Mouse (Mus musculus) forebrain, embryonic 16.5 days (tissue): Measurements from ENCODE around the gene Myof. TPM values are rescaled to one million over a fixed set of nuclear protein-coding genes. Genes with fewer than 3 reads are reported as not detected.

Experiments
- ATAC-seq: fragments of 200-750 bp; cut with Nextera tagmentation; 2 replicates; pipeline ENCODE4 v1.8.0; 2017; ENCODE audit warnings: mild to moderate bottlenecking, moderate library complexity
- H3K27ac ChIP-seq: fragments of 300-500 bp; sonication (generic); 2 replicates; pipeline ENCODE4 v1.5.1; 2014; ENCODE audit warnings: low read length, control low read depth
- H3K27me3 ChIP-seq: fragments of 300-500 bp; sonication (generic); replicated peaks from 2 replicates; pipeline ENCODE4 v1.6.1; 2014; ENCODE audit warnings: low read length; ENCODE audit not compliant: control insufficient read depth, insufficient read depth
- H3K36me3 ChIP-seq: fragments of 300-500 bp; sonication (generic); 2 replicates; pipeline ENCODE4 v1.6.1; 2014; ENCODE audit not compliant: control insufficient read depth, insufficient read depth
- H3K4me1 ChIP-seq: fragments of 300-500 bp; sonication (generic); replicated peaks from 2 replicates; pipeline ENCODE4 v1.6.1; 2014; ENCODE audit warnings: low read length; ENCODE audit not compliant: control insufficient read depth, insufficient read depth
- H3K4me2 ChIP-seq: fragments of 300-500 bp; sonication (generic); 2 replicates; pipeline ENCODE4 v1.6.1; 2014; ENCODE audit warnings: mild to moderate bottlenecking, low read length, control low read depth
- H3K4me3 ChIP-seq: fragments of 300-500 bp; sonication (generic); replicated peaks from 2 replicates; pipeline ENCODE4 v1.5.1; 2014; ENCODE audit warnings: mild to moderate bottlenecking, low read length, control low read depth
- H3K9ac ChIP-seq: fragments of 300-500 bp; sonication (generic); replicated peaks from 2 replicates; pipeline ENCODE4 v1.6.1; 2014; ENCODE audit warnings: low read depth, low read length, control low read depth
- H3K9me3 ChIP-seq: fragments of 300-500 bp; sonication (generic); 2 replicates; pipeline ENCODE4 v1.6.1; 2016; ENCODE audit warnings: low read length; ENCODE audit not compliant: control insufficient read depth
- WGBS: fragments of 180-500 bp; shearing (Covaris S2); extraction: QIAGEN DNeasy Blood & Tissue Kit; methylation state at CpG from one replicate; pipeline ENCODE4 v1.1.7; 2014; 5-methylcytosine and 5-hydroxymethylcytosine counted together
- polyA plus RNA-seq: library from polyadenylated mRNA; unstranded; fragments of >200 nt; fragmentation: Nextera tagmentation; extraction: Ambion mirVana; gene quantifications from 2 replicates; pipeline ENCODE4 v1.2.1, GENCODE M21; 2015

The Myof gene
- polyA plus RNA-seq, 1 experiment from 2014 or later: 1.5 TPM

- no peak overlapping the region for H3K4me3 ChIP-seq
- no peaks in the 10 kb centered on the region for H3K9me3 ChIP-seq
- ATAC-seq: no peak
- H3K27me3 ChIP-seq: no peaks in the 10 kb centered on the region
- no peaks in the 10 kb centered on the region for H3K36me3 ChIP-seq
- 94% methylated on average over 2 of the region's 2 CpGs for WGBS
- H3K27ac ChIP-seq: no peak overlapping the region
- H3K4me1 ChIP-seq: no peaks in the 10 kb centered on the region
- no peak overlapping the region for H3K9ac ChIP-seq
- no peak overlapping the region for H3K4me2 ChIP-seq
Observed at GRCm38 (mm10) chr19:37999941-38000340, 43.4 kb downstream of the Myof start.

- 82% methylated on average over 3 of the region's 3 CpGs for WGBS
- no peak overlapping the region for H3K9ac ChIP-seq
- H3K27me3 ChIP-seq: no peaks in the 10 kb centered on the region
- H3K9me3 ChIP-seq: no peaks in the 10 kb centered on the region
- H3K4me1 ChIP-seq: peaks cover 11% of the 10 kb centered on the region
- H3K4me3 ChIP-seq: no peak overlapping the region
- no peak overlapping the region for H3K4me2 ChIP-seq
- no peaks in the 10 kb centered on the region for H3K36me3 ChIP-seq
- no peak for ATAC-seq
- H3K27ac ChIP-seq: no peak overlapping the region
Observed at GRCm38 (mm10) chr19:37994301-37994700, 49.1 kb downstream of the Myof start.

GRCm38 (mm10) chr19:37992184-37992554, 51.2 kb downstream of the Myof start:
- 34% methylated on average over 2 of the region's 2 CpGs for WGBS
- no peaks in the 10 kb centered on the region for H3K27me3 ChIP-seq
- peak; percentile 26 for ATAC-seq
- no peaks in the 10 kb centered on the region for H3K36me3 ChIP-seq
- H3K9ac ChIP-seq: no peak overlapping the region
- peak overlapping the region; percentile 93 for H3K27ac ChIP-seq
- peaks cover 11% of the 10 kb centered on the region for H3K4me1 ChIP-seq
- peak overlapping the region; percentile 39 for H3K4me2 ChIP-seq
- no peaks in the 10 kb centered on the region for H3K9me3 ChIP-seq
- H3K4me3 ChIP-seq: no peak overlapping the region

- peak overlapping the region; percentile 39 for H3K4me2 ChIP-seq
- H3K9me3 ChIP-seq: no peaks in the 10 kb centered on the region
- H3K9ac ChIP-seq: 0 out of 2 replicates have a peak overlapping the region, but pooled peaks have one; percentile 25
- H3K36me3 ChIP-seq: no peaks in the 10 kb centered on the region
- 18% methylated on average over 7 of the region's 7 CpGs for WGBS
- H3K27ac ChIP-seq: peak overlapping the region; percentile 93
- no peak overlapping the region for H3K4me3 ChIP-seq
- no peaks in the 10 kb centered on the region for H3K27me3 ChIP-seq
- peak; percentile 91 for ATAC-seq
- peaks cover 11% of the 10 kb centered on the region for H3K4me1 ChIP-seq
Observed at GRCm38 (mm10) chr19:37991399-37992183, 51.8 kb downstream of the Myof start.

- peaks cover 11% of the 10 kb centered on the region for H3K4me1 ChIP-seq
- no peak overlapping the region for H3K4me3 ChIP-seq
- no peak overlapping the region for H3K9ac ChIP-seq
- no peak for ATAC-seq
- H3K27me3 ChIP-seq: no peaks in the 10 kb centered on the region
- WGBS: 85% methylated on average over 2 of the region's 2 CpGs
- no peak overlapping the region for H3K27ac ChIP-seq
- H3K36me3 ChIP-seq: no peaks in the 10 kb centered on the region
- no peaks in the 10 kb centered on the region for H3K9me3 ChIP-seq
- no peak overlapping the region for H3K4me2 ChIP-seq
Observed at GRCm38 (mm10) chr19:37989971-37990370, 53.4 kb downstream of the Myof start.

- Histone ChIP-seq H3K4me1 (peaks cover 11% of the 10 kb centered on the region), H3K9ac (no peak overlapping the region), H3K27me3 (no peaks in the 10 kb centered on the region), H3K36me3 (no peaks in the 10 kb centered on the region), H3K9me3 (no peaks in the 10 kb centered on the region), H3K4me2 (no peak overlapping the region), H3K4me3 (no peak overlapping the region), H3K27ac (no peak overlapping the region)
- ATAC-seq: no peak
- WGBS: 78% methylated on average over 4 of the region's 4 CpGs
Observed at GRCm38 (mm10) chr19:37988156-37988555, 55.2 kb downstream of the Myof start.

- Histone ChIP-seq H3K27me3 (no peaks in the 10 kb centered on the region), H3K36me3 (no peaks in the 10 kb centered on the region), H3K27ac (no peak overlapping the region), H3K4me1 (no peaks in the 10 kb centered on the region), H3K9ac (no peak overlapping the region), H3K4me3 (no peak overlapping the region), H3K4me2 (no peak overlapping the region), H3K9me3 (no peaks in the 10 kb centered on the region)
- WGBS: 90% methylated on average over 16 of the region's 16 CpGs
- no peak for ATAC-seq
Observed at GRCm38 (mm10) chr19:37985730-37986129, 57.6 kb downstream of the Myof start.

GRCm38 (mm10) chr19:37975951-37976350, 67.4 kb downstream of the Myof start:
- Histone ChIP-seq H3K36me3 (no peaks in the 10 kb centered on the region), H3K4me3 (no peak overlapping the region), H3K4me1 (no peaks in the 10 kb centered on the region), H3K27me3 (no peaks in the 10 kb centered on the region), H3K4me2 (no peak overlapping the region), H3K9me3 (no peaks in the 10 kb centered on the region), H3K27ac (no peak overlapping the region), H3K9ac (no peak overlapping the region)
- WGBS: 82% methylated on average over 5 of the region's 5 CpGs
- peak; percentile 20; the same call in 1 of the 2 replicates for ATAC-seq

- 89% methylated on average over 4 of the region's 4 CpGs for WGBS
- Histone ChIP-seq H3K4me1 (no peaks in the 10 kb centered on the region), H3K9ac (no peak overlapping the region), H3K36me3 (no peaks in the 10 kb centered on the region), H3K27me3 (no peaks in the 10 kb centered on the region), H3K9me3 (no peaks in the 10 kb centered on the region), H3K4me2 (no peak overlapping the region), H3K4me3 (no peak overlapping the region), H3K27ac (no peak overlapping the region)
- ATAC-seq: no peak
Observed at GRCm38 (mm10) chr19:37970571-37970970, 72.8 kb downstream of the Myof start.
